ENCODE assay signal across 9 mouse cellular contexts in genomic region chr13:91431392-91432355, GRCm38 (mm10). TPM values are rescaled to one million over a fixed set of nuclear protein-coding genes. Genes with fewer than 3 reads are reported as not detected.
DNase-seq lines count a peak whose midpoint lies in the region; ATAC-seq and TF ChIP-seq lines count a peak whose summit lies in the region.
"Had no signal": no experiment of that assay in that cellular context is flagged by ENCODE, and none has a peak within 500 bp of the region (broad histone marks: within the 10 kb centered on the region; RNA-seq: fewer than 3 reads in every experiment).

No protein-coding gene starts in this region.

- H3K9me3 ChIP-seq in intestine, postnatal 0 days (ENCODE audit: control insufficient read depth) = no peaks in the 10 kb centered on the region

- H3K27me3 ChIP-seq in intestine, postnatal 0 days (replicated peaks; ENCODE audit: control insufficient read depth, insufficient read depth, low read length) = no peaks in the 10 kb centered on the region

- peak overlapping the region; percentile 33; the same call in 1 of the 2 replicates for H3K4me2 ChIP-seq in intestine, postnatal 0 days (replicated peaks; ENCODE audit: low read depth)

- no peaks in the 10 kb centered on the region for H3K36me3 ChIP-seq in intestine, postnatal 0 days (ENCODE audit: control insufficient read depth, insufficient read depth)

- DNase-seq in embryo, embryonic 10 days (ENCODE audit: low spot score) = peak; percentile 23
- no peak for DNase-seq in embryo, embryonic 9.5 days (ENCODE audit: extremely low spot score)
- DNase-seq in right cerebral cortex, adult 2 months (ENCODE audit: low spot score in 2 of 2) = peak; percentile 20 to 23
- DNase-seq in right cerebral cortex, postnatal 25 days = no peak
- DNase-seq in telencephalon, adult 2 months (ENCODE audit: low read depth, low spot score) = peak; percentile 39
- no peak for DNase-seq in ovary, postnatal 14 days (ENCODE audit: low spot score)
- DNase-seq in cerebellum, postnatal 25 days = no peak

- ATAC-seq in intestine, postnatal 0 days = no peak

- H3K4me3 ChIP-seq in intestine, postnatal 0 days (ENCODE audit: low read depth, low read length) = no peak overlapping the region

- H3K4me1 ChIP-seq in intestine, postnatal 0 days (replicated peaks; ENCODE audit: control insufficient read depth, insufficient read depth, low read length) = no peaks in the 10 kb centered on the region

- WGBS in intestine, postnatal 0 days = 69% methylated on average over 12 of the region's 12 CpGs

- TF ChIP-seq CTCF in intestine, postnatal 0 days (IDR thresholded peaks at IDR 0.05; ENCODE audit: low read depth) = no peak

- no peak overlapping the region for H3K9ac ChIP-seq in intestine, postnatal 0 days (ENCODE audit: low read depth, low read length)

- H3K27ac ChIP-seq in intestine, postnatal 0 days (ENCODE audit: low read depth, low read length) = no peak overlapping the region
- H3K27ac ChIP-seq: kidney, postnatal 0 days had no signal

RNA-seq across cellular contexts. Expression of gene Ssbp2, which starts 28.4 kb away (rescaled TPM):
- polyA plus RNA-seq in intestine, postnatal 0 days (2015; fragmentation: Nextera tagmentation; extraction: Ambion mirVana) = 30.1 and 31.8 TPM in 2 replicates

Comparison
In these comparisons a context has a peak if more than half of its experiments do, and no peak if none do; other contexts are left out.
1. DNase-seq: peak in embryo, embryonic 10 days (single experiment), right cerebral cortex, adult 2 months (2 of 2) and telencephalon, adult 2 months (single experiment); none in embryo, embryonic 9.5 days (single experiment), right cerebral cortex, postnatal 25 days (single experiment), ovary, postnatal 14 days (single experiment) and cerebellum, postnatal 25 days (0 of 2).